Mouse (Mus musculus): ENCODE measurements at regions not wholly inside any gene's neighbourhood (a gene's known extent, or its start where the extent isn't known, plus 50 kb on each side); places are given as distances from the start of the nearest gene placed in this dataset.

DNA sequence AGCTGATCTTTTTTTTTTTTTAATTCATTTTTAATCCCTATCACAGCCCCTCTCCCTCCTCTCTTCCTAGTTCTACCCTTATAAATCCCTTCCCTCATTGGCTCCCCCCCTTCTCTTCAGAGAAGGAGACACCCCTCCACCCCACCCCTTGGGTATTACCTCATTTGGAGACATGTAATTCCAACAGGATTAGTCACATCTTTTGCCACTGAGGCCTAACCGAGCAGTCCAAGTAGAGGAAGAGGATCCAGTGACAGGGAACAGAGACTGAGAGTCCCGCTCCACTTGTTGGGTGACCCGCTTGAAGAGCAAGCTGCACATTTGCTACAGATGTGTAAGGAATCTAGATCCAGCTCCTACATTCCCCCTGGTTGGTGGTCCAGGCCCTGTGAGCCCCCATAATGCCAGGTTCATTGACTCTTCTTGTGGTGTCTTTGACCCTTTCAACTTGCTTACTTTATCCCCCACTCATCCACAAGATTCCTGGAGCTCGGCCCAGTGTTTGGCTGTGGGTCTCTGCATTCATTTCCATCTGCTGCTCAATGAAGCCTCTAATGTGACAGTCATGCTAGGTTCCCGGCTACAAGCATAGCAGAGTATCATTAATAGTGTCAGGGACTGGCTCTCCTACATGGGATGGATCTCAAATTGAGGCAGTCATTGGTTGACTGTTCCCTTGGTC is 506.6 kb upstream of the Gm10306 start:
- 61% methylated on average over 5 of the region's 5 CpGs for WGBS
- DNase-seq (ENCODE audit: low spot score) (no peak), ATAC-seq (ENCODE audit: low FRiP score, low TSS enrichment) (no peak)
- H3K4me3 ChIP-seq (ENCODE audit: low read depth, low read length): no peak overlapping the region
- H3K4me2 ChIP-seq (replicated peaks; ENCODE audit: low read depth): no peak overlapping the region
- H3K9ac ChIP-seq (ENCODE audit: low read length): no peak overlapping the region
- TF ChIP-seq EP300 (optimal IDR thresholded peaks at IDR 0.05) (no peak), CTCF (IDR thresholded peaks at IDR 0.05; ENCODE audit: low read depth) (no peak)
- H3K27me3 ChIP-seq (ENCODE audit: control insufficient read depth, insufficient read depth, low read length): no peaks in the 10 kb centered on the region
- H3K4me1 ChIP-seq (replicated peaks; ENCODE audit: control insufficient read depth, insufficient read depth): no peaks in the 10 kb centered on the region
- H3K36me3 ChIP-seq (ENCODE audit: control insufficient read depth, insufficient read depth, low read length): no peaks in the 10 kb centered on the region
- no peak overlapping the region for H3K27ac ChIP-seq (replicated peaks)
- H3K9me3 ChIP-seq (ENCODE audit: control insufficient read depth, low read length): no peaks in the 10 kb centered on the region

- 74% methylated on average over 11 of the region's 11 CpGs for WGBS
- Histone ChIP-seq H3K9ac (ENCODE audit: low read length) (no peak overlapping the region), H3K27ac (replicated peaks) (no peak overlapping the region), H3K4me1 (replicated peaks; ENCODE audit: control insufficient read depth, insufficient read depth) (no peaks in the 10 kb centered on the region), H3K36me3 (ENCODE audit: control insufficient read depth, insufficient read depth, low read length) (no peaks in the 10 kb centered on the region), H3K27me3 (ENCODE audit: control insufficient read depth, insufficient read depth, low read length) (no peaks in the 10 kb centered on the region), H3K9me3 (ENCODE audit: control insufficient read depth, low read length) (no peaks in the 10 kb centered on the region), H3K4me2 (replicated peaks; ENCODE audit: low read depth) (no peak overlapping the region), H3K4me3 (ENCODE audit: low read depth, low read length) (no peak overlapping the region)
- ATAC-seq (ENCODE audit: low FRiP score, low TSS enrichment) (no peak), DNase-seq (ENCODE audit: low spot score) (no peak)
- no peak for TF ChIP-seq CTCF (IDR thresholded peaks at IDR 0.05; ENCODE audit: low read depth)
- TF ChIP-seq EP300 (optimal IDR thresholded peaks at IDR 0.05): no peak
Observed at GRCm38 (mm10) chr4:94052249-94053162, 503.8 kb upstream of the Gm10306 start.

DNA sequence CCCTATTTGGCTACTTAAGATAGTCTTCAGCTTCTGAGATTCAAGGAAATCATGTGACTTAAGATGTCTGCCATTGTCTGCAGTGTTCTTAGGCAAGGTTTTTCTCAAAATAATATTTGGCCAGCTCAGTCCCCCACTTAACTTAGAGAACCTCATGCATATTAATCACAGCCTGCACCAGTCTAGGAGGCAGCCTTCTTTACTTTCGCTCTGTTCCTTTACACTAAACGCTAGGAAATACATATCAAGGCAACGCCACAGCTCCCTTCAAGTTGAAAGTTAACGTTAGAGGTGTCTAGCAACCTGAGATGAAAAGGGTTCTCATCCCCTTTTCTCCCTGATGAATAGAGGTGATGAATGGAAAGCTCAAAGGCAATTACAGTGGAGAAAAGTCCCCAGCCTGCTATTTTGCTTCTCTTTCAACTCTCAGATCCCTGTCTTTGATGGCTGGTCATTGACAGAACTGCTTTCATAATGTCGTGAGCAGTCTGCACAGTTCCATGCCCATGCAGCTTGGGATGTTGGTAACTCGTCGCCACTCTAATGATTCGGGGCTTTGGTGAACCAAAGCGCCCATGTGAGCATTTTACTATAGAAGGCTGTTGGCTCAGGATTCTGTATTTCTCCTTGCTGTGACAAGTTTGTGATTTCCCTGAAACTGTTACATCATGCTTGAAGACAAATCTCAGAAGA is 483.0 kb upstream of the Gm10306 start:
- no peaks in the 10 kb centered on the region for H3K4me1 ChIP-seq (replicated peaks; ENCODE audit: control insufficient read depth, insufficient read depth)
- no peaks in the 10 kb centered on the region for H3K36me3 ChIP-seq (ENCODE audit: control insufficient read depth, insufficient read depth, low read length)
- no peaks in the 10 kb centered on the region for H3K27me3 ChIP-seq (ENCODE audit: control insufficient read depth, insufficient read depth, low read length)
- no peak overlapping the region for H3K27ac ChIP-seq (replicated peaks)
- no peak overlapping the region for H3K4me2 ChIP-seq (replicated peaks; ENCODE audit: low read depth)
- ATAC-seq (ENCODE audit: low FRiP score, low TSS enrichment): no peak
- H3K9ac ChIP-seq (ENCODE audit: low read length): no peak overlapping the region
- no peak for DNase-seq (ENCODE audit: low spot score)
- no peak overlapping the region for H3K4me3 ChIP-seq (ENCODE audit: low read depth, low read length)
- H3K9me3 ChIP-seq (ENCODE audit: control insufficient read depth, low read length): no peaks in the 10 kb centered on the region
- TF ChIP-seq CTCF (IDR thresholded peaks at IDR 0.05; ENCODE audit: low read depth): no peak
- TF ChIP-seq EP300 (optimal IDR thresholded peaks at IDR 0.05): no peak
- 66% methylated on average over 9 of the region's 9 CpGs for whole genome bisulfite sequencing

GRCm38 (mm10) chr4:94082839-94083238 is 473.5 kb upstream of the Gm10306 start:
- ATAC-seq (ENCODE audit: low FRiP score, low TSS enrichment) (no peak), DNase-seq (ENCODE audit: low spot score) (no peak)
- 82% methylated on average over 3 of the region's 3 CpGs for WGBS
- H3K9me3 ChIP-seq (ENCODE audit: control insufficient read depth, low read length): no peaks in the 10 kb centered on the region
- TF ChIP-seq EP300 (optimal IDR thresholded peaks at IDR 0.05) (no peak), CTCF (IDR thresholded peaks at IDR 0.05; ENCODE audit: low read depth) (no peak)
- no peak overlapping the region for H3K4me2 ChIP-seq (replicated peaks; ENCODE audit: low read depth)
- no peaks in the 10 kb centered on the region for H3K36me3 ChIP-seq (ENCODE audit: control insufficient read depth, insufficient read depth, low read length)
- no peak overlapping the region for H3K27ac ChIP-seq (replicated peaks)
- H3K9ac ChIP-seq (ENCODE audit: low read length): no peak overlapping the region
- H3K4me1 ChIP-seq (replicated peaks; ENCODE audit: control insufficient read depth, insufficient read depth): no peaks in the 10 kb centered on the region
- no peaks in the 10 kb centered on the region for H3K27me3 ChIP-seq (ENCODE audit: control insufficient read depth, insufficient read depth, low read length)
- H3K4me3 ChIP-seq (ENCODE audit: low read depth, low read length): no peak overlapping the region

DNA sequence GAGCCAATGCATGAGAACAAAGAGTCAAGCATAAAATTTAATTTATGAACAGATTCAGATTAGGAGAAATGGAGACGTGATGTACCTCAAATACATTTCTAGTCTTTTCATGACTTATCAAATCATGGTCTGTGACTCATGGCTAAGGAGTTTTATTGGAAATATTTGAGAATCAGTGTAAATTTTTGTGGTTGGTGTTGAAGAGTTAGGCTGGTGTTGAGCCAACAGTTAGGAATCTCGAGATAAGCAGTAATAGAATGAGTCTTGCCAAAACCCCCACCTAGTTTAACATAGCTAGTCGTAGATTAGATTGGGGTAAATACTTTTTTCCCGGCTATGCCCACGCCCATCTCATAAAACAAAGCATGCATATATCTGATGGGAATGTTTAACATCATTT is 462.0 kb upstream of the Gm10306 start:
- H3K27ac ChIP-seq (replicated peaks): no peak overlapping the region
- ATAC-seq (ENCODE audit: low FRiP score, low TSS enrichment): no peak
- no peaks in the 10 kb centered on the region for H3K27me3 ChIP-seq (ENCODE audit: control insufficient read depth, insufficient read depth, low read length)
- H3K36me3 ChIP-seq (ENCODE audit: control insufficient read depth, insufficient read depth, low read length): no peaks in the 10 kb centered on the region
- no peak for DNase-seq (ENCODE audit: low spot score)
- no peak for TF ChIP-seq EP300 (optimal IDR thresholded peaks at IDR 0.05)
- no peak for TF ChIP-seq CTCF (IDR thresholded peaks at IDR 0.05; ENCODE audit: low read depth)
- 53% methylated on average over 5 of the region's 5 CpGs for WGBS
- no peak overlapping the region for H3K4me2 ChIP-seq (replicated peaks; ENCODE audit: low read depth)
- no peak overlapping the region for H3K4me3 ChIP-seq (ENCODE audit: low read depth, low read length)
- no peaks in the 10 kb centered on the region for H3K4me1 ChIP-seq (replicated peaks; ENCODE audit: control insufficient read depth, insufficient read depth)
- H3K9me3 ChIP-seq (ENCODE audit: control insufficient read depth, low read length): no peaks in the 10 kb centered on the region
- H3K9ac ChIP-seq (ENCODE audit: low read length): no peak overlapping the region

All from stomach, postnatal 0 days (tissue).